Mouse (Mus musculus): ENCODE data around the gene Utrn. TPM values are rescaled to one million over a fixed set of nuclear protein-coding genes. Genes with fewer than 3 reads are reported as not detected.

The Utrn gene
- total RNA-seq, 2 experiments from 2014 or later: 66.8 to 67.5 TPM

DNA sequence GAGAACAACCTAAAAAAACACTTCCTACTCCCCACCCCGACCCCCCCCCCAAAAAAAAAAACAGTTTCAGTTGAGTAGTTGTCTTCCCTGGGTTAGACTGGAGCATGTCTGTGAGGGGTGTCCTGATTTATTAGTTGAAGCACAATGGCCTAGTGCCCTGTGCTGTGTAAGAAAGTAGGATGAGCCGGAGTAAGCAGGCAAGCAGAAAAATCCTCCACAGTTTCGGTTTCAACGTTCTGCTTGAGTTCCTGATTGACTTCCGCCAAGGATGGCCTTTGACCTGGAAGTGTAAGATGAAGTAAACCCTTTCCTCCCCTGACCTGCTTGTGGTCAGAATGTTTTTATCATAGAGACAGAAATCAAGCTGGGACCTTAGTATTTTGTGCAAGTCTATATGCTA is 277.2 kb downstream of the Utrn start:
- no peak for DNase-seq

DNA sequence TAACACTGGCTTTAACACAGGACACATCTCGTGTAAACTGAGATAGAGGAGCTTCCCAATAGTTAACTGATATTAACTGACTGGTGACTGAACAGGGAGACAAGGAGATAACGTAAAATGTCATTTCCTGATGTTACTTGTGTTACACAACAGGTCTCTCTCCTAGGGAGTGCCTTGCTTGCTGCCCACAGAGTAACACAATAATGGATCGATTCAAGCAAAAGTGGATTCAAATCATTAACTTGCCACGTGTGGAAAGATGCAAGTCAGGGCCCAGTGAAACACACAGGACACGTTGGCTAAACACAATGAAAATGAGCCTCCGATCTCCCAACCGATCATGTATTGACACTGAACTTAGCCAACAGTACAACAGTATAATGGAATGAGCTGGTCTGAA is 281.1 kb downstream of the Utrn start:
- DNase-seq: no peak

DNA sequence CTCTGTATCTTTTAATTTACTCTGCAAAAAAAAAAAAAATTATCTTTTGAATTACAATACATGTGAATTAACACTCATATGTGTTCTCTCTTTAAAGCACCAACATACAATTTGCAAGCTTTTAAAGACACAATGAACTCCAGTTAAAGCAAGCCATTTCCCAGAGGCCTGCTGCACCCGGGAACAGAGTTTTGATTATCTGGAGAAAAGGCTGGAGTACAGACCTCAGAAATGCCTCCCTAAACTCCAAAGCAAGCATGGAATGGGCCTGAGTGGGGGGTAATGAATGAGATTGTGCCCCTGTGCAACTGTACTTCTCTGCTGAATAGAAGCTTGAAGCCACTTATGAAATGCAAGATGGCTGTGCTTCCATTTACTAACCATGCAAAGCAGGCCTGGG is 281.8 kb downstream of the Utrn start:
- DNase-seq: no peak

DNA sequence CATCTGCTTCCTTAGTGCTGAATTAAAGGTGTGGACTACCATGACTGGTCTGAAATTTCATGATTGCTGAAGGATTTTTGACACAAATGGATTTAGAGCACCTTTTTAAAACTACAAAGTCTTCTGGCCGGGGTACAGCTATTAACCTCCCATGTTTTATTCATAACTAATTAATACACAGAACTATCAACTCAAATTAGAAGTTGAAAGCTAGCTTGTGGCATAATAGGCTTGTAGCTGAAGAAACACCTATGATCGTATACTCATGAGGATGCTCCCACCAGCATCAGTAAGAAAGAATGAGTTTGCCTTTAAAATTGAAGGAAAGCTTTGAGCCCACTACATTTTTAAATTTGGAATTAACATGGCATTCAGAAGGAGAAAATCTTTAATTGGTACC is 282.3 kb downstream of the Utrn start:
- no peak for DNase-seq

DNA sequence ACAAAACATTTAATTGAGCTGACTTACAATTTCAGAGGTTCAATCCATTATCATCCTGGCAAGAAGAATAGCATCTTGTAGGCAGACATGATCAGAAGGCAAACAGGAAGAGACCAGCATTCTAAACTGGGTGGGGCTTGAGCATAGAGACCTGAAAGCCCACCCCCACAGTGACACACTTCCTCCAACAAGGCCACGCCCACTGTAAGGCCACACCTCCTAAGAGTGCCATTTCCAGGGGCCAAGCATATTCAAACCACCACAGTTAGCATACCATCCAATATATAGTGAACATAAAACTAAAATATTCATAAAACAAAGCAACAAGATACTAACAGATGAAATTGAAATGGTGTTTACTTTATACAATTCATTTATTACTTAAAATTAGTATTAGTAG is 283.0 kb downstream of the Utrn start:
- no peak for DNase-seq

DNA sequence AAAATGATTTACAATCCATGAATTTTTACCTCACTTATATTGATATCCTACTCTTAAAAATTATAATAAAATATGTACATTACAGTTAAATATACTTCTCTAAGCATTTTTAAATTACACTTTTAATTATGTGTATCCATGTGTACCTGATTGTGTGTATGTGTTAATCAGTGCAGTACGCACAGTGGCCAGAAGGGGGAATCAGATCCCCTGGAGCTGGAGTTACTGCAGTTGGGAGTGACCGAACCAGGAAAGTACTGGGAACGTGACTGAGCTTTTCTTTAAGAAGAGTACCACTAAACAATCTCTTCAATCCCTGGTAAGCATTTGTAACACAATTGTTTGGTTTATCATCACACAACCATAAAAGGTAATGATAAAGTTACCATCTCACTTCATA is 285.7 kb downstream of the Utrn start:
- DNase-seq: no peak

DNA sequence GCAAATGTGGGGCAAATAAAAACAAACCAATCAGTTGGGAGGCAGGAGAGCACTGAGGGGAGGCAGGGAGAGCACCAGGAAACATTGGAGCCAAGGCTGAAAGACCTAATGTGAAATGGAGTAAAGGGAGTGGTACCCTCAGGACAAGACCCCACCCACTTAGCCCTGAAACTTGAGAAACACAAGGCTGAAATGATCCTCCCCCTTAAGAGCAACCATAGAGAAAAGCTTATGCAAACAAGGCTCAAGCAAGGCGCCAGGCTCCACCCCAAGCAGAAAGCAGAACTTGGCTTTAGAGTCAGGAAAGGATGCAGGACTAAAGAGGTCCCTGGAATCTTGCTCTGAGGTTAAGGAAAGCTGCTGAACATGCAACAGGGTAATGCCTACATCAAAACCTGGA is 290.1 kb downstream of the Utrn start:
- peak; percentile 33 to 37 for DNase-seq

DNA sequence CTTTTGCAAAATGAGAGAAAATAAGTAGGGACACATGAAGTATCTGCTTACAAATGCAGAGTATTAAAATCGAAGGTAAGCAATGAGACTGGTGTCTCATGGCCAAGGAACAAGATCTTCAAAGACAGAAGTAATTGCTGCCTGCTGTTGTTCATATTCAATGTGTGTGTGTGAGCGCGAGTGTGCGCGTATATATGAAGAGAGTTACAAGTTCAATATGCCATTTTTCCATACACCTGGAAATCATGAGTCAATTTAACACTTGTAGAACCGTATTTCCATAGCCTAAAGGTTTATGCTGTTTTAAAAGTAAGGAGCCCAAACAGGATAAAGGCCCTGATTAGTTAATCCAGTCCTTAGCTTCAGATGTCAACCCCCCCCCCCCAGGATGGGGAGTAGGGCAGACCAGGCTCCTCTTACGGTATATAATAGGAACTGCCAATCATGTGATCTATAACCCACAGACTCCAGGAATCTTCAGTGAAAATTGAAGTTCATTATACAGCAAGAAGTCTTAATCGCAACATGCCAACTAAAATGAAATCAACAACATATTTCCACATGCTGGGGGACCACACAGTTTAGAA is 293.2 kb downstream of the Utrn start:
- DNase-seq: no peak

DNA sequence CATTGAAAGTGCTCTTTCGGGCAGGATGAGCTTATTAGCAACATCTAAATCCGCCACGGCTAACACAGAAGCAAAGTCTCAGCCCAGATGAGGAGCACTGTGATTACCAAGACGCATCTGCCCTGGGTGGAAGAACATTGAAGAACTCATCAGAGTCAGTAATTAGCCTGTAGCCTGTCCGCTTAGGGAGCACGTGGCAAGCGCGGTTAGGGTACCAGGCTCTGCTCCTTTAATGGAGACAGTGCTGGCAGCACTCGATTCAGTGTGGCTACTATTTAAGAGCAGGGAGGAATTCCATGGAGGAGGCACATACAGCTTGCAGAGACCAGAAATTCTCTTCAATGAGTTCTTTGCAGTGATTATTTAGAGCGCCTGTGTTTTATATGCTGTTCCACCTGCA is 294.4 kb downstream of the Utrn start:
- DNase-seq: no peak

DNA sequence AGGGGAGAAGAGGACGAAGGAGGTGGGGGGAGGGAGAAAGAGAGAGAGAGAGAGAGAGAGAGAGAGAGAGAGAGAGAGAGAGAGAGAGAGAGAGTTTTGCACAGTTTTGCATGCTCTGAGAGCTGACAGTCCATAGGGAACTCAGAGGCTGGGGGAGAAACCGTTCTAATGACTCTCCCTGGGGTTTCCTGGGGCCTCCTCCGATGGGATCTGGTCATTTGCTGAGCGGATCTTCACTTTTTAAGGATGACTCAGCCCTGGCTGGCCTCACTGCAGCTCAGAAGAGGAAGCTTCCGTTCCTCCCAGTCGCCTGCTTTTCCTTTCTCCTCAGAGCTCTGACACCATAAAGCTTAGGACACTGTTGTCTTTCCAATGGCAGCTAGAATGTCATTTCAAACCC is 295.6 kb downstream of the Utrn start:
- DNase-seq: peak; percentile 25 to 53

DNA sequence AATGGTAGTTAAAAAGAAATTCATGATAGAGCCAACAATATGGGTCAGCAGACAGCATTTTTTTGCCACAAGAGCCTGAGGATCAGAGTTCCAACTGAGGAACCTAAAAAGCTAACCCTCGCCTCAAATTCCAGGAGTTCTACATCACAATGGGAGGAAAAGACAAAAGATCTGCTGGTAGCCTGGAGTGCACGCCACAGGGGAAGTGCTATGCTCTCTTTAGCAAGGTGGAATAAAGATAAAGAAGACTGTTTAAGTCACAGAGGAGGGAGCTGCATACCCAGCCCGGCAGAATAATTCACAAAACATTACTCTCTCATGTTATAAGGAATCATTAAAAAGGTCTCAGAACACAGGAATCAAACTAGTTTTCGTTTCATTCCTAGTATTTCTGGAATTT is 296.4 kb downstream of the Utrn start:
- DNase-seq: no peak

DNA sequence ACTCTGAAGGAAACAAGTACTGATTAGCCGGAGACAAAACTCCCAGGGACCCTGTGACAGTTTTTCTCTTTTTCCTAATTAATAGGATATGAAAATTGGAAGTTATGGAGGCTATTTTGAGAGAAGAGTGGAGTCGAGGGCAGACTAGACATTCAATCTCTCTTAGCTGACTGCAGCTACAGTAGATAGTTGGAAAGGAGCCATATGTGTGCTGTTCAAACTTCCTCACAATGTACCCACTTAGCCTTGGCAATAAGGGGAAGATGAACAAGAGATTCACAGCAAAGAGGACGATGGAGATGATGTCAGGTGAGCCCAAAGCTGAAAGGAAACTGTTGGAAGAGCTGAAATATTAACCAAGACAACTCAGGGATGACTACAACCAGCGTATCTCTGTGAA is 304.7 kb downstream of the Utrn start:
- no peak for DNase-seq

DNA sequence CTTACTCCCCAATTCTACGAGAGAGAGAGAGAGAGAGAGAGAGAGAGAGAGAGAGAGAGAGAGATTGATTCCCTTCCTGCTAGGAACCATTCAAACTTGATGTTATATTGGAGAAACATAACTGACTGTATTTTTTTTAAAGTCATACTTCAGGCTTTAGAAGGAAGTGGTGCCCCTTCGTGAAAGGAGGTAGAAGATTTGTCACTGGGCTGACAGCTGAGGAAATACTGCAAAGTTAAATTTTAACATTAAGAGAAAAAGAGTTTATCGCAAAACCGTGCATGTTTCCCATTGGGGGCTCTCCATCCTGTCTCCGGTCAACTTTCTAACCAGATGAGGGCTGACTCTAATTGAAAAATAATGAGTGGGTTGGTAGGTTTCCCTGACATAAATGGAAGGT is 310.4 kb downstream of the Utrn start:
- DNase-seq: no peak

DNA sequence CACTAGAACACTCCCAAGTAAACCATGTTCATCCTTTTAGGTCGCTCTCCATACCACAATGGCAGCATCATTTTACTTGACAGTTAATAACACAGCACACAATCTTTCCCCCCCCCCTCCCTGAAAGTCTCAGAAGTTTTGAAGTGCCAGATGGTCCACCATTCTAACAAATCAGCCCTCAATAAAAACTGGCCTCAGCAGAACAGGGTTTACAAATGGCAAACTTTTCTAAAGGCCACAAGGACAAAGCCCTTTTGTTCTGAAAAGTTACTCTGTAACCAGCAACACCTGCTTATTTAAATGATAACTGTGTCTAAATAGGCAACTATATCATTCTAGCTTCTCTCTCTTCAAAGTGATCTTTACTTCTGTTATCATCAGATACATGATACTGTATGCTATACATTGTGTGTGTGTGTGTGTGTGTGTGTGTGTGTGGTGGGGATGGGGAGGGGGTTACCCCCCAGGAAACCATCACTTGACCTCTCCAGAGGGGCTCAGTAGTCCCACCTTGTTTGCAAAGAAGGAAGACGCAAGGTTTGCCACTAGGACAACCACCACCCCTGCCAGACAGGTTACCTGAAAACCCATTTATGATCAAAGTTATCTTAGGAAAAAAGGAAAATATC is 315.0 kb downstream of the Utrn start:
- DNase-seq: no peak

DNA sequence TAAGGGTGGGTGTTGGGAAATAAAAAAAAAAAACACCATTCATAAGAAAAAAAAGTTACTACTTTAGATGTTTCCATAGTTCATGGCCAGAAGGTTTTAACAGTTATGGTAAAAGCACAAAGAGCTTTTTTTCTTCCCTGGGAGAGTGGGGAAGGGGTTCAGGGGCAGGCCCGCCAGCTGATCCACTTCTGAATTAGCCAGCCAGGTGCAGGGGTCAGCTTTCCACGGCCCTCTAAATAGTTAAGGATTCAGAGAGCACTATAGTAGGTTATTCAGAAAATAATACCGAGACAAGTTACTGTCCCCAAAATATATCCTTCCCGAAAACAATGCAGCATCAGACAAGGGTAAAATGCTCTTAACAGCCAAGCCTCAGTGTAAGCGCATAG is 316.3 kb downstream of the Utrn start:
- no peak for DNase-seq

DNA sequence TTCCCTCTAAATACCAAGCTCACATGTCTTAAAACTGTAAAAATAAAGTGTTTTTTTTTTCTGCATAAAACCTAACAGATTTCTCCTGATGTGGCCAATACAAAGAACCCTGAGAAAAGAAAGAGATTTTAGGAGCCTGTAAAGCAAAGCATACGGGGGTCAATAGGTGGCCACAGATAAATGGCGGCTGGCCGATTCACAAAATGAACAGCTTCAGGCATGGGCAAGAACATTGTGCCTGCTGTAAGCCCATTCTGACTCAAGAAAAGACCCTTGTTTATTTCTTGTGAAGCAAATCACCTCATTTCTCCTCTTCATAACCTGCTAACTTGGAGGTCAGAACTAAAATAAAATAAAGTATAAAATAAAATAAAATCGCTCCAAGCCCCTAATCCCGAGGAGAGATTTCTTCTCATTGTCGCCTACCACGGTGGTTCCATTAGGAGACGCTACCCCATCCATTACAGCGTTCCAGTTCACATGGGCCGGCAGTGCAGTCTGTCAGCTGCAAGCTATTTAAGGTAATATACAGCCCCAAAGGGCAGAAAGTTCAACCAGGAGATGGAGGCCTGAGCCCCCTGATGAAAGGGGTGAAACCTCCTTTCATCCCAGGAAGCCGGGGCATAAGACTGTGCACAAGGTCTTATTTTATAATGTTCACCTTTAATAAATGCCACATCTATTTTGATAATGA is 316.8 kb downstream of the Utrn start:
- DNase-seq: no peak

DNA sequence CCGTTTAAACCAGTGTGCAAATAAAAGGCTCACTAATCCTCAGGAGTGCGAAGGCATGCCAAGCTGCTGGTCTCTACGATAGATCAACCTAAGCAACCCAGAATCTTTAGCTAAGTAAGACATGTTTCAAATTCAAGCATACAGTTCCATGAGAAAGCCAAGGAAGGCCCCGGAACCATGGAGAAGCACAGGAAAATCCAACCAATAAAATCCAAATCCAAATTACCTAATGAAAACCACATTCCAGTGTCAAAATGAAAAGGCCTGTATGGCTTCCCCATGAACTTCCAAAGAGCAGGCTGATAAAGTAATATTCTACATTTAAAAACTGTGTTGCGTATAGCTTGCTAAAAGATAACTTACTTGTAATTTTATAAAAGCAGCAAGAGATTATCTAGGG is 317.4 kb downstream of the Utrn start:
- no peak for DNase-seq

DNA sequence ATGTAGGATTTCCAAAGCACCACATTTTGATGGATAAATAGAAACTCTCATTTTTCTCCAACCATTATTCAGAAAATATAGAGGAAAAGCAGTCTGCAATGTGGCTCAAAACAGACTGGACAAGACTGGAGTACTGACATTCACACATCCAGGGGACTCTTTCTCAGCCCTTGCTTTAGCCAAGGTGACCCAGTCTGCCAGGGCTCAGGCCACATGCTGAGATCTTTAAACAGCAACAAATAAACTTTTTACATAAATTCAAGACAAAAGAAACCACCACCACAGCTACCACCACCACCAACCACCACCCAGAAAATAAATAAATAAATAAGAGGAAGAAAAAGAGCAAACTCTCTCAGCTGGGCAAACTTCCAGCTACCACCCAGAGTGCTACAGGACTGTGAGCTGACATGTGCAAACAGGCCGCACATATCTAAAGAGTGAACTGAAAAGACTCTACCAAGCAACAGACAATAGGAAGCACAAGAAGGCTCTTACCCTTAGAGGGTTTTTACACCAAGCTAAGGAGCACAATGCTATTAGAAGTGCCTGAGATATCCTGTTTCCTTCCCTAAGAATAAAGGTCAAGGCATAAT is 319.1 kb downstream of the Utrn start:
- DNase-seq: no peak

DNA sequence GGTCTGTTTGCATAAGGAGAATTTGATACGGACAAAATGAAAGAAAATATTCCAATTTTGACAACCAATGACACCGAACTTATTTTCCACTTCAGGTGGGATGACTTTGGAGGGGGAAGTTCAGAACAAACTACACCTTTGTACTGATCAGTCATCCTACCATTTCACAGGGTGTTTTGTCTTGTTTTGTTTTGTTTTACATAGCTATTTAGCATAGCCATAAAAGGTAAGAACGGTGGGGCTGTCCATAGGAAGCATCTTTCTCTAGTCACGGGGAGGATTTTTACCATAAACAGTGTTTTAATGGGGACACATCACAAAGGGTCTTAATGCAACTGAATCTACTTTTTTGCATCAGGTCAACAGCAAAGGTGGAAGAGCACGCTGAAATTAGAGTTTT is 319.9 kb downstream of the Utrn start:
- DNase-seq: no peak

DNA sequence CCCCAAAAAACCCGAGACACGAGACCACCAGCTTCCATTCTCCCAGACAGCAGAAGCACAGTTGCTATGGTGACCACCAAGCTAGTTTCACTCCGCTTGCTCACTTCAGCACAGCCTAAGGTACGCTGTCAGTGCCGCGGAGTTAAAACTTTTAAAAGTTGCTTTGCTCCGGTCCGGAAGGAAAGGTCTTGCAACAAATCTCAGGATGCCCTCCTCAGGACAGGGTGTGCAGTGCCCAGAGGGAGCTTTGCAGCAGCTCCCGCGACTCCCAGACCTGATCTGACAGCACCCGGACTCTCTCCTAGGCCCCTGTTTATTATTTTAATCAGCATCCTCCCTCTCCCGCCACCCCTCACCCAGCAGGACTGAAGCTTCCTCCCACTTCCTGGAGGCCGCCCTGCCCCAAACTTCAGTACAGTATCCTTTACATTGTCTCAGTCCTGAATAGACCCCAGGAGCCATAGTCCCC is 320.5 kb downstream of the Utrn start:
- DNase-seq: peak; percentile 31 to 54

DNA sequence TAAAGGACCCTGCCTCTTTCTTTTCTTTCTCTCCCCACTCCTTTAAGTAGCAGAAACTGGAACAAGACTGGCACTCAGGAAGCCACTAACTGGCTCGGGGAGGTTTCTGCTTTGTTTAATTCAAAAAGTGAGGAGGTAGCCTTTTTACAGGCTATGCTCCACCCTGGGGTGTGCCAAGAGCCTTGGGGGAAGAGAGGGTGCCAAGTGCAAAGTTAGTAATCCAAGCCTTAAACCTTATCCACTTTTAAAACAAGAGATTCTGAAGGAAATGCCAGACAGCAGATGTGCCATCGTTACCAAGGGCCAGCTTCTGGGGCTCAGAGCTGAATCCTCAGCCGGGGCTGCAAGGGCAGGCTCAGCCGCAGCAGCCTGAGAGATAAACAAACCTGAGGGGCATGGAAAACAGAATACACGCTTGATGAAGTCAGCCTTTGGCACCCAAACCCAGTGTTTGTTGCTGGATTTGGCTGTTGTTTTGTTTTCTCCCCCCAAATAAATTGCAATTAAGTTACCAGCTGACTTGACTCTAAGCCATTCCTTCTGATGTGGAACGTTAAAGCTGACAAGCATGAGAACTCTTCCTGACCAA is 322.0 kb downstream of the Utrn start:
- peak in 1 of 2 experiments; percentile 8 for DNase-seq

DNA sequence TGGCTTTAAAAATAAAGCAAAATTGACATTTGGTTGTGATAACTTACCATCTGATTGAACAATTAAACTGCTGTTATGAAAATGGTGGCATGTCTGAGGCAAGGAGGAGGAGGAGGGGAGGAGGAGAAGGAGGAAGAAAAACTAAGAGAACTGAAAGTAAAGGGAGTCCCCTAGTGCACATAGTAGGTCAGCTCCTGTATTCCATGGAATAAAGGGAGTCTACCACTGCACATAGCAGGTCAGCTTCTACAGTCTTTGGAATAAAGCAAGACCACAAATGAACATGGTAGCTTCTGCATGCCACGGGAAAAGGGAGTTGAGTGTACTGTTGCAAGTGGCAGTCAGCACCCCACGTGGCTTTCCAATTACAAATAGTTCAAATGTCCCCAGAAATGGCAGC is 323.7 kb downstream of the Utrn start:
- DNase-seq: no peak

DNA sequence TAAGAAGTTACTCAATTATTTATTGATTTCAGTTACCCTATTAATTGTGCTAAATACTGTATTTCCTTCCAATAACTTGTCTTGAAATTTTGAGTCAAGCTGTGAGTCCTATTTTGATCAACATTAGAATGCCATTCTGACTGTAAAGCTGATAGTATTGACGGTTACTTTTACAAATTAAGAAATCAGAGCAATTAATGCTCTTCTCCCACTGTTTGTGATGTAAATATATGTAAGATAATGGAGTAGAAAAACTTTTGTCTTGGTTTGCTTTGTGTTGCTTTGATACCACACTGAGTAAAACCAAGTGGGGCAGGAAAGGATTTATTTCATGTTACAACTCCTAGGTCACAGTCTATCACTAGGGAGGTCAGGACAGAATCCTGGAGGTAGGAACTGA is 327.4 kb downstream of the Utrn start:
- no peak for DNase-seq
